In genomic region chr7:97350891-97351290, GRCm38 (mm10) we compare ENCODE assay signal across 24 mouse cellular contexts.
"Had no signal": no experiment of that assay in that cellular context is flagged by ENCODE, and none has a peak within 500 bp of the region (broad histone marks: within the 10 kb centered on the region; RNA-seq: fewer than 3 reads in every experiment).

No protein-coding gene starts in this region.

- H3K9me3 ChIP-seq: liver, embryonic 12.5 days; liver, embryonic 15.5 days; lung, embryonic 15.5 days; megakaryocyte, embryonic 14.5 days; midbrain, embryonic 15.5 days; neural tube, embryonic 12.5 days; neural tube, embryonic 15.5 days had no signal

- H3K36me3 ChIP-seq: liver, embryonic 12.5 days; liver, embryonic 15.5 days; lung, embryonic 15.5 days had no signal

- ATAC-seq: liver, embryonic 12.5 days; midbrain, embryonic 15.5 days had no signal

- H3K4me3 ChIP-seq: left cerebral cortex, adult 2 months; liver, embryonic 12.5 days; liver, embryonic 15.5 days; lung, embryonic 15.5 days; megakaryocyte, embryonic 14.5 days; midbrain, embryonic 15.5 days; neural tube, embryonic 12.5 days; neural tube, embryonic 15.5 days had no signal

- H3K9ac ChIP-seq: liver, embryonic 12.5 days; liver, embryonic 15.5 days; lung, embryonic 15.5 days; midbrain, embryonic 15.5 days; neural tube, embryonic 12.5 days; neural tube, embryonic 15.5 days had no signal

- H3K27me3 ChIP-seq: liver, embryonic 15.5 days; lung, embryonic 15.5 days; midbrain, embryonic 15.5 days; neural tube, embryonic 12.5 days; neural tube, embryonic 15.5 days had no signal

- H3K4me2 ChIP-seq: liver, embryonic 12.5 days; liver, embryonic 15.5 days; lung, embryonic 15.5 days; midbrain, embryonic 11.5 days; midbrain, embryonic 15.5 days; neural tube, embryonic 12.5 days; neural tube, embryonic 15.5 days had no signal

- DNase-seq: kidney, adult 18-20 months; kidney, adult 9 months; kidney, postnatal 14 days; kidney, postnatal 4 days; layer of hippocampus, postnatal 36 days; lung, adult 18-20 months; lung, postnatal 10 days; lung, postnatal 36 days; right cerebral cortex, adult 18-20 months; right cerebral cortex, postnatal 14 days; right cerebral cortex, postnatal 4 days; thymus, adult 2 months; thymus, postnatal 14 days; thymus, postnatal 4 days had no signal

- H3K27ac ChIP-seq: left cerebral cortex, adult 2 months; liver, embryonic 12.5 days; liver, embryonic 15.5 days; lung, embryonic 15.5 days; midbrain, embryonic 15.5 days; neural tube, embryonic 12.5 days; neural tube, embryonic 15.5 days; stomach, postnatal 0 days had no signal

- H3K4me1 ChIP-seq: midbrain, embryonic 15.5 days; neural tube, embryonic 12.5 days had no signal
